Mouse (Mus musculus): ENCODE measurements at regions not wholly inside any gene's neighbourhood (a gene's known extent, or its start where the extent isn't known, plus 50 kb on each side); places are given as distances from the start of the nearest gene placed in this dataset.

- H3ac ChIP-seq (ENCODE audit: control insufficient read depth, insufficient read length, low read depth): no peak overlapping the region
Measured at GRCm38 (mm10) chr4:53356374-53356773, 83.8 kb upstream of the Slc44a1 start.

DNA sequence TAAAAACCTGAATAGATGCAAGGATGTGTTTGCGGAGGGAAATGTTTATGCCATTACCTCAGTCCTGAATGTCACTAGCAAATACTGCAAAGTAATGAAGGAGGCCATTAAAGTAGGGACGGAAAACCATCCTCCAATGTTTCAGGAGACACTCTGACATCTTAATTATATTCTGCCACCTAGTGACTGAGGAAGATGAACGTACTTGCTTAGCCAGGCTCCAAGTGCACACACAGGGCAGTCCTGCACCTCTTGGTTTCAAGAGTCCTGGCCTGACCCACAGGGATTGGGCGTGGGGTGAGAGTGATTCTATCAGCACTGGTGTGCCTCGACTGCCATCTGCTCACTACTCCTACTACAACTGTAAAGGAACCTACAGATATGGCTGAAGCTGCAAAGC is 85.3 kb upstream of the Slc44a1 start:
- Histone ChIP-seq H3K79me2 (ENCODE audit: control insufficient read depth, insufficient read depth) (no peaks in the 10 kb centered on the region), H3K4me3 (ENCODE audit: insufficient read depth, poor library complexity, severe bottlenecking) (no peak overlapping the region), H3K27me3 (ENCODE audit: control insufficient read depth, insufficient read depth, insufficient read length) (peaks cover 20% of the 10 kb centered on the region), H3K36me3 (ENCODE audit: control insufficient read depth, insufficient read depth) (no peaks in the 10 kb centered on the region), H3ac (ENCODE audit: control insufficient read depth, insufficient read length, low read depth) (no peak overlapping the region), H3K79me3 (ENCODE audit: low read depth) (no peaks in the 10 kb centered on the region)
- TF ChIP-seq MAX (IDR thresholded peaks at IDR 0.05): no peak
- TF ChIP-seq CTCF (IDR thresholded peaks at IDR 0.05; ENCODE audit: control insufficient read depth, insufficient read depth, insufficient read length): peak; percentile 34

More at GRCm38 (mm10) chr4:53356374-53356773, 83.8 kb upstream of the Slc44a1 start:
- H3K27me3 ChIP-seq (ENCODE audit: control insufficient read depth, insufficient read depth, insufficient read length): peaks cover 28% of the 10 kb centered on the region
- no peak overlapping the region for H3K4me3 ChIP-seq (ENCODE audit: insufficient read depth, poor library complexity, severe bottlenecking)
- H3K79me2 ChIP-seq (ENCODE audit: control insufficient read depth, insufficient read depth): no peaks in the 10 kb centered on the region
- TF ChIP-seq MYOD1 (IDR thresholded peaks at IDR 0.05; ENCODE audit: control insufficient read depth, insufficient read length, low read depth) (no peak), CTCF (IDR thresholded peaks at IDR 0.05; ENCODE audit: control insufficient read depth, insufficient read depth, insufficient read length) (no peak), MYOG (IDR thresholded peaks at IDR 0.05; ENCODE audit: control insufficient read depth, extremely low read depth, insufficient read length) (no peak), MAX (IDR thresholded peaks at IDR 0.05) (no peak), CEBPB (IDR thresholded peaks at IDR 0.05; ENCODE audit: low read depth) (no peak), USF1 (IDR thresholded peaks at IDR 0.05; ENCODE audit: low read depth) (no peak), FOSL1 (IDR thresholded peaks at IDR 0.05; ENCODE audit: insufficient read depth, low read length, poor library complexity, severe bottlenecking) (no peak)
- no peaks in the 10 kb centered on the region for H3K79me3 ChIP-seq (ENCODE audit: low read depth)
- no peaks in the 10 kb centered on the region for H3K36me3 ChIP-seq (ENCODE audit: control insufficient read depth, insufficient read depth)

DNA sequence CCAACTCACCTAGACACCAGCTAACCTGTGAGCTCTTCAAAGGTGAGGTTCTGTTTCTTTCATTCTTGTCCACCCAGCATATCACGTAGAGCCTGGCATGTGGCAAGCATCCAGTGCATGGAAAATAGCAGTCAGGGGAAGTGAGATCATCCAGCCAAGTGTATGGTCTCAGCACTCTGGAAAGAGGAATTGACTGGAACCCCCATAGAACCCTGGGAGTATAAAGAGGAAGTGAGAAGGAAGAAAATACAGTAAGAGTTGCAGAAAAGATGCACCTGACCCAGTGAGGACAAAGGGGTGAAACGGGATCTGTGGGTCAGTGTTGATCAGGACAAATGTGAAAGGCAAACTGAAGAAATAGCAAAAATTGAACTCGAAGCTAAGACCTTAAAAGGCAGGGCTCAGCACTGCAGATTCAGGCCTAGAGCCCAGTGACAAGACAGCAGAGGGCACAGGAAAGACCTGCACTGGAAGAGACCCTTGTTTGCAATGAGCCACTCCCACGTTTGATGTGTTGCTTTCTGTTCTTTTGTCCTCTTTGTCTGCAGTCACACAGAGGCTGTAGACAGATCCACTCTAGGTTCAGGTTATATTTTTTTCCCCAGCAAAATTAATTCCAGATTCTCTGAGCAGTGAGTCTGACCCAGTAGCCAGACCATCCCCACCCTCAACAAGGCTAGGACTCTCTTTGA is 86.7 kb upstream of the Slc44a1 start:
- H3K36me3 ChIP-seq (ENCODE audit: control insufficient read depth, insufficient read depth): no peaks in the 10 kb centered on the region
- TF ChIP-seq CEBPB (IDR thresholded peaks at IDR 0.05; ENCODE audit: low read depth) (no peak), USF1 (IDR thresholded peaks at IDR 0.05; ENCODE audit: low read depth) (no peak), FOSL1 (IDR thresholded peaks at IDR 0.05; ENCODE audit: insufficient read depth, low read length, poor library complexity, severe bottlenecking) (no peak), MYOD1 (IDR thresholded peaks at IDR 0.05; ENCODE audit: control insufficient read depth, insufficient read length, low read depth) (no peak), MYOG (IDR thresholded peaks at IDR 0.05; ENCODE audit: control insufficient read depth, extremely low read depth, insufficient read length) (no peak), MAX (IDR thresholded peaks at IDR 0.05) (no peak), CTCF (IDR thresholded peaks at IDR 0.05; ENCODE audit: control insufficient read depth, insufficient read depth, insufficient read length) (no peak)
- H3K79me3 ChIP-seq (ENCODE audit: low read depth): no peaks in the 10 kb centered on the region
- no peak overlapping the region for H3ac ChIP-seq (ENCODE audit: control insufficient read depth, insufficient read length, low read depth)
- peaks cover 18% of the 10 kb centered on the region for H3K27me3 ChIP-seq (ENCODE audit: control insufficient read depth, insufficient read depth, insufficient read length)
- H3K4me3 ChIP-seq (ENCODE audit: insufficient read depth, poor library complexity, severe bottlenecking): no peak overlapping the region
- H3K79me2 ChIP-seq (ENCODE audit: control insufficient read depth, insufficient read depth): no peaks in the 10 kb centered on the region

DNA sequence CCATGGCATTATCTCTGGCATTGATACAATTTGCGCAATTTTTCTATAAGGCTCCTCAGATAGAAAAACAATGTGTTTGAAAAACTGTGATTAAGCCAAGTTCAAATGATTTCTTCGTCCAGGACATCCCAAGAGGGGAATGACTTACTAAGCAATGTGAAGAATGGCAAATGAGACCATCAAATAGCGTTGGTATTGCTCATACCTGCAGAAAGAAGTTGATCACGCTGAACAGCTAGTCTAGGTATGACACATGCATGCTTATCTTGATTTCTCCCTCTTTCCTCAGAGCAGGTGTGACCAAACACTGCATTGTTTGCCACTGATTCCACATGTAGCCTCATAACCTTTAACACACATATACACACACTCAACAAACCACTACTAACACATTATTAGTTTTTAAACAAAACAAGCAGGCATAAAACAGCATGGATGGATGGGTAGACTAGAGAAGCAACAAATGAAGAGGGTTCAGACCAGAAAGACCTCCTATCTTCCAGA is 89.1 kb upstream of the Slc44a1 start:
- Histone ChIP-seq H3K27me3 (ENCODE audit: control insufficient read depth, insufficient read depth, insufficient read length) (peaks cover 13% of the 10 kb centered on the region), H3K4me3 (ENCODE audit: insufficient read depth, poor library complexity, severe bottlenecking) (no peak overlapping the region), H3K79me2 (ENCODE audit: control insufficient read depth, insufficient read depth) (no peaks in the 10 kb centered on the region), H3K79me3 (ENCODE audit: low read depth) (no peaks in the 10 kb centered on the region), H3ac (ENCODE audit: control insufficient read depth, insufficient read length, low read depth) (no peak overlapping the region), H3K36me3 (ENCODE audit: control insufficient read depth, insufficient read depth) (no peaks in the 10 kb centered on the region)
- TF ChIP-seq MYOD1 (IDR thresholded peaks at IDR 0.05; ENCODE audit: control insufficient read depth, insufficient read length, low read depth) (peak; percentile 40), FOSL1 (IDR thresholded peaks at IDR 0.05; ENCODE audit: insufficient read depth, low read length, poor library complexity, severe bottlenecking) (no peak), MAX (IDR thresholded peaks at IDR 0.05) (no peak)

DNA sequence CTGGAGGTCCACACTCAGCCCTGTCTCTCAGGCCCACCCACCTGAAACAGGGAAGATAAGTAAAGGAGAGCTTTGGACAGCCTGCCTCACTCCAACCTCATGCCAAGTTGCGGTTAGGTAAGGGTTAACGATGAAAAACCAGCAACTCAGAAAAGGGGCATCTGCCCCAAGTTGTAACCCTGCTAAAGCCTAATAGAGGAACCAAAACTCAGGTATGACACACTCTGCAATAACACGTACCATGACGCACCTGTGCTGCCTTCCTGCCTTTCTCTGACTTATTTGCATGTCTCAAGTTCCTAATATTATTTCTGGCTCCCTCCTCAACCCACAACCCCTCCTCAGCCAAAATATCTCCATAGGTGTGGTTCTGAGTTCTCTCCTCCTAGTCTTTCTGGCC is 94.9 kb upstream of the Slc44a1 start:
- H3K27me3 ChIP-seq (ENCODE audit: control insufficient read depth, insufficient read depth, insufficient read length): peaks cover 3% of the 10 kb centered on the region
- TF ChIP-seq MYOG (IDR thresholded peaks at IDR 0.05; ENCODE audit: control insufficient read depth, extremely low read depth, insufficient read length) (no peak), MYOD1 (IDR thresholded peaks at IDR 0.05; ENCODE audit: control insufficient read depth, insufficient read length, low read depth) (no peak), CTCF (IDR thresholded peaks at IDR 0.05; ENCODE audit: control insufficient read depth, insufficient read depth, insufficient read length) (no peak), CEBPB (IDR thresholded peaks at IDR 0.05; ENCODE audit: low read depth) (no peak), FOSL1 (IDR thresholded peaks at IDR 0.05; ENCODE audit: insufficient read depth, low read length, poor library complexity, severe bottlenecking) (no peak), MAX (IDR thresholded peaks at IDR 0.05) (no peak), USF1 (IDR thresholded peaks at IDR 0.05; ENCODE audit: low read depth) (no peak)
- H3K79me2 ChIP-seq (ENCODE audit: control insufficient read depth, insufficient read depth): no peaks in the 10 kb centered on the region
- H3K4me3 ChIP-seq (ENCODE audit: insufficient read depth, poor library complexity, severe bottlenecking): no peak overlapping the region
- H3ac ChIP-seq (ENCODE audit: control insufficient read depth, insufficient read length, low read depth): no peak overlapping the region
- H3K36me3 ChIP-seq (ENCODE audit: control insufficient read depth, insufficient read depth): no peaks in the 10 kb centered on the region
- H3K79me3 ChIP-seq (ENCODE audit: low read depth): no peaks in the 10 kb centered on the region

GRCm38 (mm10) chr4:53344546-53344945 is 95.7 kb upstream of the Slc44a1 start:
- Histone ChIP-seq H3K36me3 (ENCODE audit: control insufficient read depth, insufficient read depth) (no peaks in the 10 kb centered on the region), H3ac (ENCODE audit: control insufficient read depth, insufficient read length, low read depth) (no peak overlapping the region), H3K27me3 (ENCODE audit: control insufficient read depth, insufficient read depth, insufficient read length) (peaks cover 3% of the 10 kb centered on the region), H3K4me3 (ENCODE audit: insufficient read depth, poor library complexity, severe bottlenecking) (no peak overlapping the region), H3K79me2 (ENCODE audit: control insufficient read depth, insufficient read depth) (no peaks in the 10 kb centered on the region), H3K79me3 (ENCODE audit: low read depth) (no peaks in the 10 kb centered on the region)
- TF ChIP-seq MYOD1 (IDR thresholded peaks at IDR 0.05; ENCODE audit: control insufficient read depth, insufficient read length, low read depth): no peak
- TF ChIP-seq MAX (IDR thresholded peaks at IDR 0.05): no peak
- TF ChIP-seq CTCF (IDR thresholded peaks at IDR 0.05; ENCODE audit: control insufficient read depth, insufficient read depth, insufficient read length): no peak
- TF ChIP-seq CEBPB (IDR thresholded peaks at IDR 0.05; ENCODE audit: low read depth): no peak
- no peak for TF ChIP-seq USF1 (IDR thresholded peaks at IDR 0.05; ENCODE audit: low read depth)
- no peak for TF ChIP-seq MYOG (IDR thresholded peaks at IDR 0.05; ENCODE audit: control insufficient read depth, extremely low read depth, insufficient read length)
- no peak for TF ChIP-seq FOSL1 (IDR thresholded peaks at IDR 0.05; ENCODE audit: insufficient read depth, low read length, poor library complexity, severe bottlenecking)
